Mouse (Mus musculus) liver, embryonic 13.5 days (tissue): ENCODE data around the gene Gm10644. TPM values are rescaled to one million over a fixed set of nuclear protein-coding genes. Genes with fewer than 3 reads are reported as not detected.

Experiments used
- ATAC-seq: fragments of 200-750 bp; cut with Nextera tagmentation; 2 replicates; pipeline ENCODE4 v1.8.0; 2017; ENCODE audit warnings: low read depth, mild to moderate bottlenecking, moderate number of reproducible peaks, moderate library complexity
- DNase-seq: peaks from one replicate; pipeline ENCODE4 v3.0.0; 2022
- H3K27ac ChIP-seq: fragments of 300-500 bp; sonication (generic); 2 replicates; pipeline ENCODE4 v1.5.1; 2015; ENCODE audit warnings: moderate library complexity, mild to moderate bottlenecking, inconsistent platforms
- H3K27me3 ChIP-seq: fragments of 300-500 bp; sonication (generic); 2 replicates; pipeline ENCODE4 v1.6.1; 2015; ENCODE audit warnings: mild to moderate bottlenecking, inconsistent platforms
- H3K36me3 ChIP-seq: fragments of 300-500 bp; sonication (generic); 2 replicates; pipeline ENCODE4 v1.6.1; 2015; ENCODE audit warnings: mild to moderate bottlenecking, inconsistent platforms
- H3K4me1 ChIP-seq: fragments of 300-500 bp; sonication (generic); replicated peaks from 2 replicates; pipeline ENCODE4 v1.6.1; 2015; ENCODE audit warnings: inconsistent platforms
- H3K4me2 ChIP-seq: fragments of 300-500 bp; sonication (generic); 2 replicates; pipeline ENCODE4 v1.6.1; 2015; ENCODE audit warnings: inconsistent platforms, mild to moderate bottlenecking, moderate library complexity
- H3K4me3 ChIP-seq: fragments of 300-500 bp; sonication (generic); replicated peaks from 2 replicates; pipeline ENCODE4 v1.5.1; 2015; ENCODE audit warnings: mild to moderate bottlenecking, inconsistent platforms
- H3K9ac ChIP-seq: fragments of 300-500 bp; sonication (generic); 2 replicates; pipeline ENCODE4 v1.6.1; 2015; ENCODE audit warnings: mild to moderate bottlenecking, inconsistent platforms
- H3K9me3 ChIP-seq: fragments of 300-500 bp; sonication (generic); replicated peaks from 2 replicates; pipeline ENCODE4 v1.6.1; 2016; ENCODE audit warnings: inconsistent platforms
- WGBS: fragments of 180-500 bp; shearing (Covaris S2); methylation state at CpG from one replicate; pipeline ENCODE4 v1.1.7; 2015; ENCODE audit not compliant: insufficient replicate concordance; 5-methylcytosine and 5-hydroxymethylcytosine counted together
- microRNA-seq: library from miRNA; unstranded; fragments of <30 nt; microRNA quantifications from one replicate; pipeline ENCODE4, GENCODE M21; 2016
- polyA plus RNA-seq: library from polyadenylated mRNA; unstranded; fragments of >200 nt; fragmentation: Nextera tagmentation; extraction: Ambion mirVana; gene quantifications from 2 replicates; pipeline ENCODE4 v1.2.1, GENCODE M21; 2015

The Gm10644 gene
- polyA plus RNA-seq, 1 experiment from 2014 or later = 0.18 TPM

DNA sequence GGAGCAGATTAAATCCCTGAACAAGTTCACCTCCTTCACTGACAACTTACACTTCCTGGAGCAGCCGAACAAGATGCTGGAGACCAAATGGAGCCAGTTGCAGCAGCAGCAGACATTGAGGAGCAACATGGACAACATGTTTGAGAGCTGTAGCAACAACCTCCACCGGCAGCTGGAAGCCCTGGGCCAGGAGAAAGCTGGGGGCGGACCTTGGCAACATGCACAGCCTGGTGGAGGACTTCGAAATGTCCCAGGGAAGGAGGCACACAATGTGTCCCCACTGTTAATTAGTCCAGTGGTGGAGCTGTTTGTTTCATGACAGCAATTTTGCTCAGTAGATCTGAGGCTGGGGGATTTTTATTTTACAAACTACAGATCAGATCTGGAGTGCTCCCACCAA is 62.9 kb downstream of the Gm10644 start:
- Histone ChIP-seq H3K36me3 (no peaks in the 10 kb centered on the region), H3K27ac (no peak overlapping the region), H3K27me3 (peaks cover 29% of the 10 kb centered on the region), H3K4me3 (no peak overlapping the region), H3K9me3 (no peaks in the 10 kb centered on the region), H3K9ac (no peak overlapping the region), H3K4me1 (no peaks in the 10 kb centered on the region; the same call in 1 of the 2 replicates), H3K4me2 (no peak overlapping the region)
- 52% methylated on average over 4 of the region's 4 CpGs for WGBS
- ATAC-seq = no peak
- no peak for DNase-seq

- H3K27ac ChIP-seq = no peak overlapping the region
- WGBS = 58% methylated on average over 2 of the region's 2 CpGs
- H3K9ac ChIP-seq = no peak overlapping the region
- DNase-seq = no peak
- no peaks in the 10 kb centered on the region for H3K4me1 ChIP-seq
- no peak overlapping the region for H3K4me2 ChIP-seq
- no peak for ATAC-seq
- no peaks in the 10 kb centered on the region for H3K27me3 ChIP-seq
- H3K36me3 ChIP-seq = no peaks in the 10 kb centered on the region
- H3K9me3 ChIP-seq = no peaks in the 10 kb centered on the region
- H3K4me3 ChIP-seq = no peak overlapping the region
Measured at GRCm38 (mm10) chr8:83888409-83888808, 66.6 kb downstream of the Gm10644 start.

Small RNAs within 50 kb of the gene (microRNA-seq; reads per million reads assigned to microRNA genes)
- not detected for gene Gm44330
- not detected for gene Gm44450

Other genes starting within 250 kb of the Gm10644 start
- gene Ddx39, start 240.0 kb downstream of the Gm10644 start, polyA plus RNA-seq = 291 and 294 TPM in 2 replicates
- 8.9 and 11.1 TPM in 2 replicates for gene Adgre5, start 213.9 kb downstream of the Gm10644 start, polyA plus RNA-seq
- gene Adgrl1, start 55.1 kb downstream of the Gm10644 start, polyA plus RNA-seq = 1.5 and 1.7 TPM in 2 replicates
- gene Asf1b, start 302 bp upstream of the Gm10644 start, polyA plus RNA-seq = 114 and 126 TPM in 2 replicates
- gene Prkaca, start 17.8 kb upstream of the Gm10644 start, polyA plus RNA-seq = 50.5 and 52.3 TPM in 2 replicates
- gene Samd1, start 42.5 kb upstream of the Gm10644 start, polyA plus RNA-seq = 5.8 and 6.9 TPM in 2 replicates
- 0.38 and 0.57 TPM in 2 replicates for gene 1700067K01Rik, start 46.3 kb upstream of the Gm10644 start, polyA plus RNA-seq
- gene 2210011C24Rik, start 57.0 kb upstream of the Gm10644 start, polyA plus RNA-seq = not detected in 2 replicates
- 0.06 and 0.27 TPM in 2 replicates for gene Palm3, start 66.3 kb upstream of the Gm10644 start, polyA plus RNA-seq
- 0.72 and 1.1 TPM in 2 replicates for gene Il27ra, start 87.4 kb upstream of the Gm10644 start, polyA plus RNA-seq
- gene Rln3, start 89.8 kb upstream of the Gm10644 start, polyA plus RNA-seq = not detected in 2 replicates
- 0.12 and 0.14 TPM in 2 replicates for gene Gm10643, start 109.9 kb upstream of the Gm10644 start, polyA plus RNA-seq
- 2.4 and 2.7 TPM in 2 replicates for gene Rfx1, start 111.6 kb upstream of the Gm10644 start, polyA plus RNA-seq
- 3.7 and 4.3 TPM in 2 replicates for gene Dcaf15, start 149.6 kb upstream of the Gm10644 start, polyA plus RNA-seq
- 0.05 TPM in 1 of 2 replicates, not detected in the other for gene Podnl1, start 170.8 kb upstream of the Gm10644 start, polyA plus RNA-seq
- gene Cc2d1a, start 192.7 kb upstream of the Gm10644 start, polyA plus RNA-seq = 5.4 and 6.2 TPM in 2 replicates
- gene 4930432K21Rik, start 192.8 kb upstream of the Gm10644 start, polyA plus RNA-seq = 0.13 and 0.25 TPM in 2 replicates
- gene Nanos3, start 230.0 kb upstream of the Gm10644 start, polyA plus RNA-seq = 0.28 and 0.34 TPM in 2 replicates